Mouse (Mus musculus) midbrain, embryonic 14.5 days (tissue): Measurements from ENCODE around the gene Necab3. TPM values are rescaled to one million over a fixed set of nuclear protein-coding genes. Genes with fewer than 3 reads are reported as not detected.
A peak's percentile ranks its signal among the peaks of the same experiment; 100 is the strongest.

Experiments
- ATAC-seq: fragments of 200-750 bp; cut with Nextera tagmentation; 2 replicates; pipeline ENCODE4 v1.8.0; 2017; ENCODE audit warnings: moderate number of reproducible peaks, moderate library complexity; ENCODE audit not compliant: low FRiP score, low TSS enrichment
- DNase-seq: peaks from one replicate; pipeline ENCODE4 v3.0.0-alpha.2; 2015
- H3K27ac ChIP-seq: fragments of 300-500 bp; sonication (generic); replicated peaks from 2 replicates; pipeline ENCODE4 v1.5.1; 2014; ENCODE audit warnings: mild to moderate bottlenecking, low read depth, low read length, moderate library complexity
- H3K27me3 ChIP-seq: fragments of 300-500 bp; sonication (generic); 2 replicates; pipeline ENCODE4 v1.6.1; 2014; ENCODE audit warnings: low read length, control low read depth, mixed read lengths; ENCODE audit not compliant: control insufficient read depth, insufficient read depth
- H3K36me3 ChIP-seq: fragments of 300-500 bp; sonication (generic); 2 replicates; pipeline ENCODE4 v1.6.1; 2014; ENCODE audit warnings: low read length, control low read depth; ENCODE audit not compliant: control insufficient read depth, insufficient read depth
- H3K4me1 ChIP-seq: fragments of 300-500 bp; sonication (generic); 2 replicates; pipeline ENCODE4 v1.6.1; 2014; ENCODE audit warnings: mild to moderate bottlenecking, antibody characterized with exemption, low read length, control low read depth; ENCODE audit not compliant: control insufficient read depth, insufficient read depth
- H3K4me2 ChIP-seq: fragments of 300-500 bp; sonication (generic); 2 replicates; pipeline ENCODE4 v1.6.1; 2014; ENCODE audit warnings: mild to moderate bottlenecking, low read length, moderate library complexity
- H3K4me3 ChIP-seq: fragments of 300-500 bp; sonication (generic); replicated peaks from 2 replicates; pipeline ENCODE4 v1.5.1; 2014; ENCODE audit warnings: low read depth, low read length
- H3K9ac ChIP-seq: fragments of 300-500 bp; sonication (generic); replicated peaks from 2 replicates; pipeline ENCODE4 v1.6.1; 2014; ENCODE audit warnings: mild to moderate bottlenecking, low read length, moderate library complexity
- H3K9me3 ChIP-seq: fragments of 300-500 bp; sonication (generic); 2 replicates; pipeline ENCODE4 v1.6.1; 2016; ENCODE audit warnings: low read length, control low read depth, mixed read lengths; ENCODE audit not compliant: control insufficient read depth
- WGBS: fragments of 180-500 bp; shearing (Covaris S2); extraction: QIAGEN DNeasy Blood & Tissue Kit; methylation state at CpG from one replicate; pipeline ENCODE4 v1.1.7; 2014; 5-methylcytosine and 5-hydroxymethylcytosine counted together
- polyA plus RNA-seq: library from polyadenylated mRNA; unstranded; fragments of >200 nt; fragmentation: Nextera tagmentation; extraction: Ambion mirVana; gene quantifications from 2 replicates; pipeline ENCODE4 v1.2.1, GENCODE M21; 2014

Necab3 gene
- polyA plus RNA-seq, 1 experiment from 2014 or later = 15.1 TPM

DNA sequence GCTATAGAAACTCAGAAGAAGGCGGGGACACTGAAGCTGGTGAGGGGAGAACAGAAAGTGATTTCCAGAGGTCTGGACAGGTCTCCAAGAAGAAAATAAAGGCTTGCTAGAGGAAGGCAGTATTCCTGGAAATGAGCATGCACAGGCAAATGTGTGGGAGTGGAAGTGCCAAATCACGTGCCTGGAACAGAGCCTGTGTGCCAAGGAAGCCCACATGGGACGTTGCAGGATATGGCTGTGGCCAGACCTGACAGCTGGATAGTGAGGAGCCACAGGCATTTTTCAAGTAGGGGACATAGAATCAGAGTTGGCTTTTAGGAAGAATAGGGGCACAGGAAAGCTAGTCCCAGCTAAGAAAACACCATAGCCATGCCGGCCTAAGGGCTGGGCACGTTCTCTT is 37.1 kb upstream of the Necab3 start:
- no peak for ATAC-seq
- H3K9me3 ChIP-seq = no peaks in the 10 kb centered on the region
- no peak overlapping the region for H3K27ac ChIP-seq
- no peaks in the 10 kb centered on the region for H3K27me3 ChIP-seq
- H3K4me2 ChIP-seq = no peak overlapping the region
- peak; percentile 14 for DNase-seq
- no peaks in the 10 kb centered on the region for H3K4me1 ChIP-seq
- no peaks in the 10 kb centered on the region for H3K36me3 ChIP-seq
- WGBS = 79% methylated on average over 5 of the region's 5 CpGs
- no peak overlapping the region for H3K4me3 ChIP-seq
- no peak overlapping the region for H3K9ac ChIP-seq

GRCm38 (mm10) chr2:154593025-154593424 is 34.3 kb upstream of the Necab3 start:
- DNase-seq (peak; percentile 42), ATAC-seq (no peak)
- Histone ChIP-seq H3K4me3 (no peak overlapping the region), H3K4me2 (no peak overlapping the region), H3K9me3 (no peaks in the 10 kb centered on the region), H3K36me3 (no peaks in the 10 kb centered on the region), H3K9ac (no peak overlapping the region), H3K4me1 (no peaks in the 10 kb centered on the region), H3K27ac (no peak overlapping the region), H3K27me3 (no peaks in the 10 kb centered on the region)
- WGBS = 69% methylated on average over 3 of the region's 3 CpGs

GRCm38 (mm10) chr2:154591239-154591638 is 32.5 kb upstream of the Necab3 start:
- ATAC-seq = no peak
- H3K27me3 ChIP-seq = no peaks in the 10 kb centered on the region
- whole genome bisulfite sequencing = 85% methylated on average over 3 of the region's 3 CpGs
- H3K4me3 ChIP-seq = no peak overlapping the region
- no peak overlapping the region for H3K9ac ChIP-seq
- no peak overlapping the region for H3K4me2 ChIP-seq
- no peaks in the 10 kb centered on the region for H3K4me1 ChIP-seq
- H3K9me3 ChIP-seq = no peaks in the 10 kb centered on the region
- DNase-seq = no peak
- no peak overlapping the region for H3K27ac ChIP-seq
- H3K36me3 ChIP-seq = peaks cover 6% of the 10 kb centered on the region; the same call in 1 of the 2 replicates

DNA sequence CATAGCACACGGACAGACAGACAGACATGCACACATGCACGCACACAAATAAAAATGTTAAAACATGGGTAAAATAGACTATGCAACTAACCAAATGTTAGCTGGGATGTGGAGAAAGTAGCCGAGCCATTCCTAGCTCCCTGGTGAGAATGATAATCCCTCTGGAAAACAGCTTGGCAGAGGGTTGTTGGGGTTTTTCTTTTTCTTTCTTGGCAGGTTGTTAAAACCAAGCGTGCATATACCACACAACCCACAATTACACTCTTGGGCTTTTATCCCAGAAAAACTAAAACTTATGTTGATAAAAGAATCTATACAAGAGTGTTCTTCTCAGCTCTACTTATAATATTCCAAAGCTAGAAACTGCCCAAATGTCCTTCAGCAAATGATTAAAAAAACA is 30.4 kb upstream of the Necab3 start:
- H3K36me3 ChIP-seq = peaks cover 6% of the 10 kb centered on the region; the same call in 1 of the 2 replicates
- no peak overlapping the region for H3K9ac ChIP-seq
- H3K4me3 ChIP-seq = no peak overlapping the region
- no peak overlapping the region for H3K27ac ChIP-seq
- 81% methylated on average over 4 of the region's 4 CpGs for WGBS
- no peaks in the 10 kb centered on the region for H3K9me3 ChIP-seq
- ATAC-seq (no peak), DNase-seq (no peak)
- H3K27me3 ChIP-seq = no peaks in the 10 kb centered on the region
- H3K4me2 ChIP-seq = no peak overlapping the region
- 0 out of 2 replicates have a peak, but pooled peaks cover 5% of the 10 kb centered on the region for H3K4me1 ChIP-seq

DNA sequence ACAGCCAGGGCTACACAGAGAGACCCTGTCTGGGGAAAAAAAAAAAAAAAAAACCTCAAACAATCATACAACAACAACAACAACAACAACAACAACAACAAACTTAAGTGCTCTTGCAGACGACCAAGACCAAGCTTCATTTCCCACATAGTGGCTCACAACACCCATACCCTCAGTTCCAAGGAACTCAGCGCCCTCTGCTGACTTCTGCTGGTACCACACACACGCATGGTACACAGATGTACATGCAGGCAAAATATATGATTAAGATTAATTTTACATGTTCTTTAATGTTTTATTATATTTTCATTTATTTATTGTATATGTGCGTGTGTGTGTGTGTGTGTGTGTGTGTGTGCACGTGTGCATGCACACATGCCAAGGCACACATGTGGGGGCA is 27.7 kb upstream of the Necab3 start:
- ATAC-seq (no peak), DNase-seq (peak; percentile 42)
- Histone ChIP-seq H3K4me1 (peaks cover 8% of the 10 kb centered on the region; the same call in 1 of the 2 replicates), H3K9me3 (no peaks in the 10 kb centered on the region), H3K27me3 (no peaks in the 10 kb centered on the region), H3K36me3 (peaks cover 6% of the 10 kb centered on the region; the same call in 1 of the 2 replicates), H3K9ac (no peak overlapping the region), H3K4me2 (no peak overlapping the region), H3K27ac (no peak overlapping the region), H3K4me3 (no peak overlapping the region)
- 78% methylated on average over 5 of the region's 5 CpGs for WGBS

GRCm38 (mm10) chr2:154584931-154585601 is 26.4 kb upstream of the Necab3 start:
- Histone ChIP-seq H3K4me1 (peaks cover 8% of the 10 kb centered on the region; the same call in 1 of the 2 replicates), H3K36me3 (peaks cover 6% of the 10 kb centered on the region; the same call in 1 of the 2 replicates), H3K4me2 (no peak overlapping the region), H3K4me3 (no peak overlapping the region), H3K27me3 (no peaks in the 10 kb centered on the region), H3K9ac (no peak overlapping the region), H3K27ac (0 out of 2 replicates have a peak overlapping the region, but pooled peaks have one; percentile 37), H3K9me3 (no peaks in the 10 kb centered on the region)
- ATAC-seq (no peak), DNase-seq (no peak)
- 70% methylated on average over 17 of the region's 17 CpGs for WGBS

DNA sequence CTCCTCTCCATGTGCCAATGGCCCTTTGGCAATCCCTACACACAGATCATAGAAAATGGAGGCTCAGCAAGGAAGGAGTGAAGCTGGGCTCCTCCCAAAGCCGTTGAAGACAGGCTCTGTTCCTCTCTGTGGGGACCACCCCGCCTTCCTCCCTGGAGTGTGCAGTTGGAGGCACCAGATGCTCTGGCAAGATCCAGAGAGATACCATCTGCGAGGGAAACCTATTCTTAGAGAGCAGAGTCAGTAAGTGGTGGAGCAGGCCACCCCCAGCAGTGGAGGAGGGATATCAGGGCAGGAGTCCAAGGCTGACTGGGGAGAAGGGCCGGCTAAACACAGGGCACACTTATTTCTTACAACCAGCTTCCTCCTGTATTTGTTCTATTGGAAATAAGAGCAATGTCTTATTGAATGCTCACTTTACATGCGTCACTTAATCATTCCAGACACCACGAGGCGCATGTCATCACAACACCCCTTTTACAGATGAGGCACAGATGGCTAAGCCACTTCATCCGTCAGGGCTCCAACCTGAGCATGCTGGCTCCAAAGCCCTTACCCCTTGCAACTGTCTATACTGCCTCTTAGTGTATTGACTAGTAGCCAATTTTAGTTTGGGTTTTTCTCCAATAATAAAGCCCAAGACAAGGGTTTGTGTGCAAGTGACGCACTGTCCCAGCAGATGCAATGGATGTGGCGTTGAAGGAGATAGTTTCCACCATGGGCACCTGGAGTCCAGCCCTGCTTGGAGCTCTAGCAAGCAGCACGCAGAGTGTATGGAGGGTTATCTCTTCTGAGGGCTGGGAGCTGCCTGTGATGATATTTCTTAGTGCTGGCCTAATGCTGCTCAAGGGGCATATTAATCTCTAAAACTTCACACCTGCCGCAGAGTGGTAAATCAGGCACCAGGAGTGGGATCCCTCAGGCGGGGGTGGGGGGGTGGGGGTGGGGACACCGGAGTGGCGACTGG is 25.5 kb upstream of the Necab3 start:
- H3K4me2 ChIP-seq = no peak overlapping the region
- peak overlapping the region; percentile 26; the same call in 1 of the 2 replicates for H3K27ac ChIP-seq
- peaks cover 6% of the 10 kb centered on the region; the same call in 1 of the 2 replicates for H3K36me3 ChIP-seq
- no peak overlapping the region for H3K9ac ChIP-seq
- no peaks in the 10 kb centered on the region for H3K9me3 ChIP-seq
- ATAC-seq = peak; percentile 83
- DNase-seq = peak; percentile 56
- 61% methylated on average over 15 of the region's 15 CpGs for WGBS
- H3K4me3 ChIP-seq = no peak overlapping the region
- H3K27me3 ChIP-seq = no peaks in the 10 kb centered on the region
- peaks cover 8% of the 10 kb centered on the region; the same call in 1 of the 2 replicates for H3K4me1 ChIP-seq

DNA sequence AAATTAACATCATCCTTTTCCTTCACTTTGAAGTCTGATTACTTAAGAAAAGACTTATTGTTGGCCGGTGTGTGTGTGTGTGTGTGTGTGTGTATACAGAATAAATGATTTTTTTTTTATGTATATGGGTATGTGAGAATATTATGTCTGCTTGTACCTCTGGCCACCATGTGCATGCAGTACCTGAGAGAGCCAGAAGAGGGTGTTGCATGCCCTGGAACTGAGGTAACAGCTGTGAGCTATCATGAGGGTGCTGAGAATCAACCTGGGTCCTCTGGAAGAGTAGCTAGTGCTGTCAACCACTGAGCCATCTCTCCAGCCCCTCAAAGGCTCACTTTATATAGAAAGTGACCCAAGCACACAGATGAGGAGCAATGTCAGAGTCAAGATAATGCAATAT is 22.7 kb upstream of the Necab3 start:
- Histone ChIP-seq H3K36me3 (no peaks in the 10 kb centered on the region), H3K27ac (no peak overlapping the region), H3K4me3 (no peak overlapping the region), H3K9ac (no peak overlapping the region), H3K4me2 (no peak overlapping the region), H3K9me3 (no peaks in the 10 kb centered on the region), H3K4me1 (peaks cover 20% of the 10 kb centered on the region), H3K27me3 (no peaks in the 10 kb centered on the region)
- no peak for DNase-seq
- WGBS = 93% methylated on average over 1 of the region's 1 CpGs
- ATAC-seq = no peak
